Mouse (Mus musculus) activated CD4-positive, CD25-positive, alpha-beta regulatory T cell, adult 9 weeks (primary cell): Measurements from ENCODE around the gene Rps6kc1. TPM values are rescaled to one million over a fixed set of nuclear protein-coding genes. Genes with fewer than 3 reads are reported as not detected.

Experiments used
- polyA plus RNA-seq: library from polyadenylated mRNA; unstranded; fragments of 100-300 nt; shearing (Covaris generic); gene quantifications from one replicate; pipeline ENCODE4 v1.2.1, GENCODE M21; 2017

Rps6kc1 gene
- polyA plus RNA-seq: 14.2 TPM

GRCm38 (mm10) chr1:190911415-190912123 lies at the start of gene Rps6kc1:
Rps6kc1 (minus strand) TSS chr1:190911770.

GRCm38 (mm10) chr1:190924812-190925211 lies 13.2 kb upstream of the Rps6kc1 start, which contains the start of gene Angel2:
Angel2 (plus strand) TSS chr1:190925112.

Other genes with a start within 250 kb of the Rps6kc1 start
- gene Angel2, start 13.3 kb upstream of the Rps6kc1 start, polyA plus RNA-seq: 83.0 TPM
- 0.13 TPM for gene Vash2, start 67.5 kb upstream of the Rps6kc1 start, polyA plus RNA-seq
- gene Flvcr1, start 114.4 kb upstream of the Rps6kc1 start, polyA plus RNA-seq: 6.7 TPM
- not detected for gene Spata45, start 124.9 kb upstream of the Rps6kc1 start, polyA plus RNA-seq
- gene Tatdn3, start 151.2 kb upstream of the Rps6kc1 start, polyA plus RNA-seq: 13.0 TPM
- gene Nsl1, start 151.2 kb upstream of the Rps6kc1 start, polyA plus RNA-seq: 3.3 TPM
- gene Batf3, start 186.1 kb upstream of the Rps6kc1 start, polyA plus RNA-seq: not detected